Mouse (Mus musculus) erythroid progenitor cell, adult 5-6 weeks (primary cell): ENCODE data around the gene Ckap4. TPM values are rescaled to one million over a fixed set of nuclear protein-coding genes. Genes with fewer than 3 reads are reported as not detected.

ENCODE experiments used
- ATAC-seq: replicated peaks from 2 replicates; pipeline ENCODE4 v1.8.0; 2016; ENCODE audit warnings: moderate number of reproducible peaks, mild to moderate bottlenecking, moderate TSS enrichment, inconsistent platforms; ENCODE audit not compliant: poor library complexity, low FRiP score, severe bottlenecking
- total RNA-seq, 2 experiments: library from RNA; stranded (forward) in 1 of 2; stranded (reverse) in 1 of 2; fragments of 150-400 nt in 1 of 2; fragments of 186-747, 209-891 nt in 1 of 2; gene quantifications; 2 replicates each; pipeline versions ENCODE4 v1.2.3 to v1.2.4; 2015 to 2017; ENCODE audit warnings: low replicate concordance in 2 of 2

The Ckap4 gene
- total RNA-seq (2015; ENCODE audit: low replicate concordance) (17.7 and 20.5 TPM in 2 replicates), total RNA-seq (2017; ENCODE audit: low replicate concordance) (13.2 and 14.5 TPM in 2 replicates)

DNA sequence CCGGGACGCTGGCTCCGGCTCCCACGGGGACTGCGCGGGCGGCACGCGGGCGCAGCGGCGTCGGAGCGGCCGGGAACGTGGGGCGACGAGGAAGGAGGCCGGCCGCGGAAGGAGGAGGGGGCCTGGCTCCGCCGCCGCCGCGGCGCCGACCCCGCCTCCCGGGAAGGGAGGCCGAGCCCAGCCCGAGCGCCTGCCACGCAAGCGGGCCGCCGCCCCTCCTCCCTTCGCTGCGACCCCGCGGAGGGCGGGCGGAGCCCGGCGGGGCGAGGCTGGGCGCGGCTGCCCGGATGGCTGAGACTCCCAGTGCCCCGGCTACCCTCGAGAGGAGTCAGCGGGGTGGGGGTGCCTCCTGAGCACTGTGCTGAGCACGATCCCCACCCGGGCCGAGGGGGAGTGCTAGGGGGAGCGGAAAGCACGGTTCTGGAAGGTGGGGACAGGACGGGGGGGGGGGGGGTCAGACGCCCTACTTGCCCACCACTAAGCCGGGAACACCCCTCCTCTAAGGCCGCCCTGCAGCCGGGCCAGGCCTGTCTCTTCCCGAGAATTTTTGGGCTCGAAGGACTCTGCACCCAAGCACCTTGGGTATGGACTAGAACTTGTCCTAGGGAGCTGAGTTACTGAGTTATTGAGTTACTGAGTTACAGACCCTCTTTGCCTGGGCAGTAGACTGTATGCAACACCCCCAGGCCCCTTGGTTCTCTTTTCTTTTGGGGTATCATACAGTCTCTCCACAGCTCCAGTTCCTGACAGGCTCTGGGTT lies at the start of gene Ckap4:
TSS of gene Ckap4 (minus strand) at position 151 of the 760 bp plus-strand sequence.
- no peak for ATAC-seq

DNA sequence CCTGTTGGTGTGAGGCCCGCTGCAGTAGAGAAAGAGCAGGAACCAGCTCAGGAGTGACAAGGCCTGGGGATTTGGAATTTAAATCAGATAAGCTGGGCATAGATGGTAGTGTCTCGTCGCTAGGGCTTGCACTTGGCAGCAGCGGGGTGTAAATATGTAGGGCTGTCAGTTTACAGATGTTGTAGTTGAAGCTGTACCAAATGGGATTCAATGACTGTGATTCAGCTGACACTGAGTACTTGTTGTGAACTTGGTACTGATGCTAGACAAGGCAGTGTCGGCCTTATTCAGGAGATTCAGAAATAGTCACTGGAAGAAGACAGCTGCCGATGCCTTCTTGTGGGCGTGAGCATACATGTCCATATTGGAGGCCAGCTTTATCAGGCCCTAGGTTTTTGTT lies 48.4 kb upstream of the Ckap4 start:
- no peak for ATAC-seq

DNA sequence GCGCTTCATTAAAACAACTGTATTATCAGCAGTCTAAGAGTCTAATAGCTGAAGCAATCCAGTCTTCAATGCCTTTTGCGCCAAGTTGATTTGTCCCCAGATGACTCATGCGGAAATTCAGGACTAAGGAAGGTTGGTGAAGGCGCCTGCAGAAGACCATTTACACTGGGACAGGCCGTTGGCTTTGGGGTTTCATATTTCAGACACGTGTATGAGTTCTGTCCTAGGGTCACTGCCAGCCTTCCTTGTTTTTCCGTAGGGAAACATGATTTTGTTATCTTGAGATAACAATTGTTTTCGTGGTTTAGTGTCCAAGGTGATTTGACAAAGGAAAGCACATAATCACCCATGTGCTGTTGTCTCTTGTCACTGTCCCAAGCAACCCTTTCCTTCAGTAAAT lies 47.3 kb upstream of the Ckap4 start:
- no peak for ATAC-seq

DNA sequence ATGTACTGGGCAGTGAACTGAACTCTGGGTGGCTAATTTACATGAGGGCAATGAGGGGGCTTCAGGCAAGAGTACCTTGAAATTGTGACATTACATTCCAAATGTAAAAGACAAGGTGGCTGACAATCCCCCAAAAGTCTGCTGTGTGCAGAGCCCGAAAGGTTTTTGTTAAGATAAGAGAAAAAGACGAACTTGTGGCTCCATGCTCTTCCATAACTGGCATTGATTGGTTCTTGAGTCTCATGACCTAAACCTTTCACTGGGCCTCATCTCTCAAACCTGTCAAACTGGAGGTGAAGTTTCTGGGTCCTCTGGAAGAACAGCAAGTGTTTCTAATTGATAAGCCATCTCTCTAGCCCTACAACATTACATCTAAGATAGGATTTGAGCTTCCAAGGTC lies 45.7 kb upstream of the Ckap4 start:
- no peak for ATAC-seq

DNA sequence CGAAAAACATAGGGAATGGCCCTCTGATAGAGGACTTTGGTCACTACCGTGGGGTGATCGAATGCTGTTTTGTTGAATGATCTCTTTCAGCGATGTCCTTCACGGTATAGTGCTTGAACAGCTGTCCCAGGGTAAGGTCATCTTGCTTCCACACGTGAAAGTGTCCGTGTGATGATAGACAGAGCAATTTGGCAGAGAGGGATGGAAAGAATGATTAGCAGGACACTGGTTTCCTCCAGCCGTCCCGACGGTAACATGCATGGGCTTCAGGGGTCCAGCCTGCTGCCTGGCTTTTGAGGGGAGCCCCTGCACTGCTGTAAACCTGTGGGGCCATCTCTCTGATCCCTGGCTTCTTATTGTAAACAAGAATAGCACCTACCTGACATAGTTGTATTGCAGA lies 44.9 kb upstream of the Ckap4 start:
- ATAC-seq: no peak

DNA sequence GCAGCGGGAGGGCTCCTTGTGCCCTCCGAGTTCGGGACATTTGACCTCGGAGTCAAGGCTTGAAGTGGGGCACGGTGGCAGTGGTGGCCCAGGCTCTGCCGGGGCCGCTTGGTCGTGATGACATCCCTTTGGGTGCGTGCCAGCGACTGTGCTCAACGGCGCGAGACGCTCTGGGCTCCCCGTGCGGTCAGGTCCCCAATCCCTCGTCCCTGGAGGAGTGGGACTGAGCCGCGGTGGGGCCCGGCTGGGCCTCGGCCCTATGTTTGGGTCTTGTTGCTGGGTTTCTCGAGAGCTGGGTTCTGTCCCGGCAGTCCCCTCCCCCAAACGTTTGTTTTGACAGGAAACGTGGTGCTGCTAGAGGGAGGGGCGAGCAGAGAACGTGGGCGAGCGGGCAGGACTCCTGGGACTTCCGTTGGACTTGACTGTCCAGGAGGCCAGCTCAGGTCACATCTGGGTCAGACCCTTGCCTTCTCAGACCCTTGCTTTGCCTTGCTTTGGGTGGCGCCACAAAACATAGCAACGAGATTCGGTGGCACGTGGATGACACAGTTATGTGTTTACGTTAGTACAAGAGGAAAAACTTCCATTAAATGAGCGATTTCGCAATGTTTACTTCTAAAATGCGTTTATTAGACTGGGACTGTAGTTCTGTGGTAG lies 43.3 kb upstream of the Ckap4 start:
- peak; percentile 49 for ATAC-seq

DNA sequence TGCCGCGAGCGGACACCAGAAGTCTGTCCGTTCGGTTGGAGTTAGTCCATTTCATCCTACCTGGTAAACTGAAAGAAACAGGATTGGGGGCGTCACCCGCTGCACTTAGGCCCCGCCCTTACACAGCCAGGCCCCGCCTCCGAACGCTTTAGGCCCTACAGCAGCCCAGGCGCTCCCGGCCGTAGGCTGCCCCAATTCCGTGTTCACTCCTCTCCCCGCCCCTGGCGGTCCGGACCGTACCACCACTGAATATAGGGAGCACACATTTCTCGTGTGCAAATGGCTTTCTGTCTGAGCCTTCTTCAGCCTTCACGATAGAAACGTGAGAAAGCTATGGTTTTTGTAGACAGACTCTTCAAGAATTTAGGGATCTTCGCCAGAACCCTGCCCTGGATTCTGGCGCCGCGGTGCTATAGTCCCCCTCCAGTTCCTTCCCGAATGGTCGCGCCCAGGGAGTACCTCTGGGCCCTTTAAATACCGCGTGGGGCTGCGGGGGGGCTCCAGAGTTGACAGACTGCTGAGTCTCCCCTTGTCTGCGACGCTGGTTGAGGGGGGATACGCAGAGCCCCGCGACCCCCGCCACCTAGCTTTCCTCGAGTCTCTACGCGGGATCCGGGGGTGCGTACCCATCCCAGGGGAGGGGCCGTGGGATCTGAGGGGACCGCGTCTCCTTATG lies 42.7 kb upstream of the Ckap4 start, which contains the start of gene Tcp11l2:
TSS of gene Tcp11l2 (plus strand) at position 232 of the 676 bp plus-strand sequence.
- ATAC-seq: peak; percentile 77

DNA sequence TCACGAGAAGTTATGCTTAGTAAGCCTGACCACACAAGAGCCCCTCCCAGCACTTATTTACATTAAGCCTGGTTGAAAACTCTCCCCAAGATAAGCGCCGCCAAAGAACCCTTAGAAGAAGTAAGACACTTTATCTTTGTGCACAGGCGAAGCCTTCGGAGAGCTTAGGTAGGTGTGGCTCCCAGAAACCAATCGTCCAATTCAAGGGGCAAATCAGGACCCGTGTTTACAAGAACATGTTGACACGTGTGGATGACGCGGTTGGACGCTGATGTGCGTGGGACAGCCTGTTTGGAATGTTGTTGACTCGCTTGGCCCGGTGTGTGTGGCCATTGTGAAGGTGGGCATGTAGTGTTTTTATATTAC lies 42.1 kb upstream of the Ckap4 start:
- peak; percentile 81 for ATAC-seq

DNA sequence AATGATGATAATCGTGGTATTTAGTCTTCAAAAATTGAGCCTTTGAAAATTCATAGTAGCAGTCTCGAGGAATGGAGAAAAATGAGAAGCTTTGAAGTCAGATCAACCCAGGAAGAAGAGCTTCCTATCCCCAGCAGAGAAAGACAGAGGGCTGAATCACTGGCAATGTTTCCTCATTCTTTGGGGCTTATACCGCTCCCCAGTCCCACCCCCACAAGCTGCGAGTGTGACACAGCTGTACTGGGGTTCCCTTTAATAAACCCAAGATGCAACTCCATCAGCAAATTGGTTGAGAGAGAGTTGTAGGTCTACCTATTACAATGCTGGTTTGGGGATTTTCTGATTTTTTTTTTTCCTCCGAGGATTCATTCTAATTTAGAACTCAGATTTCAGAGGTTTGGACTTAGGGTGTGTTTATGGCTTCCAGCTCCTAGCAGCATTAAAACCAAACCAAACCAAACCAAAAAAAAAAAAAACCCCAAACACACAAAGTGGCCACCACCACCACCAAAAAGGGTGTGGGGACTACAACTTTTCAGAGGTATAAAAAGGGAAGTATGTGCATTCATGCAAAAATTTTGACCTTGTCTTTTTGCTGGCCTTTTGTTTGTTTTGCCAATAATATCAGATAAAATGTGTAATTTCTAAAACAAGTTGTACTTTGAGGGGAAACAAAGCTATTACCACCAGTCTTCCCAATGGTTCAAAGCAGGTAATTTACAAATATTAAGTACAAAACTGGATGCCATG lies 40.0 kb upstream of the Ckap4 start:
- ATAC-seq: no peak

DNA sequence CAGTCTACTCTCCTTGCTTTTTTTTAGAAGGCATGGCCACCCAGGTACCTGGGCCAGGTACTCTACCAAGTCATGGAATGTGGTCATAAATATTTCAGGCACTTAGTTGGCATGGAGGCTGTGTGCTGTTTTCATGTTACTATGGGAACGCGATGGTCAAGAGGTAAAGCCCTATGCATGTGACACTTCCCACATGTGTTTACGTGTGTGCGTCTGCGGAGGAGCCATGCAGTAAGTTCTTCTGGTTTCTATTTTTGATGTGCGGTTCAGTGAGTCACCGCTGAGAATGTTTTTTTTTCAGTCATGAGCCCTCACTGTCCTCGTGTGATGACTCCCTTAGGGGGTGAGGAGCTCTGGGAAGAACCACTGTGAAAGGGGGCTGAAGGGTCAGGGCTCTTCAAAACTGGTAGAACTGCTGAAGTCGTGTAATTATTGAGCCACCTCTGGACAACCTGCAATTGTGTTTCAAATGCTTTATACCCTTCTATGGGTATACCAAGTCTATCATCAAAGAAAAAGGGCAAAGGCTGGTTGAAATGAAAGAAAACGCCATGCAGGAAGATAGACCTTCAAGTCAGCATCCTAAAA lies 37.3 kb upstream of the Ckap4 start:
- ATAC-seq: no peak

DNA sequence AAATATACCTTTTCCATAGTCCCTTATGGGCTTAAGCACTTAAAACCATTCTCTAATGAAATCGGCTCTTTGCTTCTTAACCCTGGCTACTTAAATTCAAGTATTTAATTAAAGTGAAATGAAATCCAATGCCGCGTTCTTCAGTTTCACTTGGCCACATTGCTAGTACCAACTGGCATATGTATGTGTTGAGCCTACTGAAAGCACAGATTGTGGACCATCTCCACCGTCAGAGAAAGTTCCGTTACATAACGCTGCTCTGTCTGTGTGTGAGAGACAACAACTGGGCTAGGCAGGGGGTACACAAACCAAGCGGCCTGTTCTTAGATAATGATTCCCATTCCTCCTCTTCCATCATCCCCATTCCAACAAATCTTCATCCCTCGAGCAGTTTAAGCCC lies 30.6 kb upstream of the Ckap4 start:
- no peak for ATAC-seq

DNA sequence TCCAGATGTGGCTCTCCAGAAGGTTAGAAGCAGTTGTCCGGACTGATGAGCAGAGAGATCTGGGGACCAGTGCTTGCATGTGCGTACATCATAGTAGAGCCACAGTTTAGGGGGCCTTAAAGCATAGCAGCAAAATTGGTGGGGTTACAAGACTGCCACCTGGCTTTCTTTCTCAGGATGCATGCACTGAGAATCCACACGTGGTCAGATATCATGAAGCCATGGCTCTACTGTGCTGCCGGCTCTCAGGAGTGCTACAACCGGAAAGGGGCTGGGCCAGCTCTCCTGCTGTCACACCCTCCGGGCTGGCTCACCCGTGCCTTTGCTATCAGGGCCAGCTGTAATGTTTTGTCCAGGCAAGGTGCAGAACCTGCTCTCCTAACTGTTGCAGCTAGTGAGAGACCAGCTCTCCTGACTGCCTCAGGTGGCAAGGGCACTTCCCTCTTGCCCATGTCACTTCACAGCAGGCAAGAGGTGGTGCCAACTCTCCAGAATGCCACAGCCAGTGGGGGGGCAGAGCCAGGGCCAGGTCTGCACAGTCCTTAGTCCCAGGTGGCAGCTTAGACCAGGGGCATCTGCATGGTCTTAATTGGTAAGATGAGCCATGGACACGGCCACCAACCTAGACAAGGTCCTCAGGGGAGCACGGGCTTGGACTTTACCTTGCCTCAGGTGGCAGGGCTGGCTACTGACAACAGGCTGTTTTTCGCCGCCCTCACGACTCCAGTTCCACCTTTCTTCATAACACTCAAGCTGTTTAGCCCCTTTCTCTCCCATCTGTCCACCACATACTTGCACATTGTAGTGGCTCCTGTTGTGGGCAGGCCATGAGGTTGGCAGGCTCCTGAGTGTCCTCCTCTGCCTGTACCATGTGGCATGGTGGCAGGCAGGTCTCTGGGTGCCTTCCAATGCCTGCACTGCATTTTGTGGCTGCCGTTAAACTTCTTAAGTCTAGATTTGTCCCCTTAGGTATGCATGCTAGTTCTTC lies 29.0 kb upstream of the Ckap4 start:
- ATAC-seq: peak; percentile 68

DNA sequence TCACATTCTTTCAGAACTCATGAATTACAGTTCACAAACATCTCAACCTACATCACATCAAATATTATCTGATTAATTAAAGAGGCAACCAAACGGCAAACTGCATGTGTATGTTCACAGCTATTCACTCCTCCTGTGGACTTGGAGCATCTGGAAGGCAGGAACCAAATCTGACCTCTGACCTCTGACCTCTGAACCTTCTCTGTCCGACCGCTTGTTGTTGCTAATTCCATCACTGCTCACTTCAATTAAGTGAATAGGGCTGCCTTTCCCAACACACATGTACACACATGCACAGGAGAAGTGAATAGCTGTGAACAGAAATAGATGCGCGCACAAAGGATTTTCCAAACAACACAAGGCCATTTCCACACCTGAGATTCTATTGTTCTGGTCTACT lies 28.3 kb upstream of the Ckap4 start:
- no peak for ATAC-seq

DNA sequence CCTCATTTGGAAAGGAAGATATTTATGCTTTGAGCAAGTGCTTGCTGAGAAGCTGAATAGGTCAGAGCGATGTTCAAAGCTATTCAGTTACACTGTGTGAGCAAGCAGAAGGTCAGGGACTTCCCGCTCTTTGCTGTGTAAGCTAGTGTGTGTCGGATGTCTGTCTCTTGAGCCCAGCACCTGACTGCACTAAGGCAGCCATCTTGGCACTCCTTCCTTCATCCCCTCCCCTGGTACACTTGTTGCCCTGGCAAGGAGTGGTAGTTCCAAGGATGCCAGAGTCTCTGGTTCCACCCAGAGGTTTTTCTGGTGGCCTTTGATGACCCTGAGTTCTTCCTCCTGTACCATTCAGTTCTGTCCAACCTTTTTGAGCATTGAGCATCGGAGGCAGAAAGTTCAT lies 26.1 kb upstream of the Ckap4 start:
- ATAC-seq: no peak

DNA sequence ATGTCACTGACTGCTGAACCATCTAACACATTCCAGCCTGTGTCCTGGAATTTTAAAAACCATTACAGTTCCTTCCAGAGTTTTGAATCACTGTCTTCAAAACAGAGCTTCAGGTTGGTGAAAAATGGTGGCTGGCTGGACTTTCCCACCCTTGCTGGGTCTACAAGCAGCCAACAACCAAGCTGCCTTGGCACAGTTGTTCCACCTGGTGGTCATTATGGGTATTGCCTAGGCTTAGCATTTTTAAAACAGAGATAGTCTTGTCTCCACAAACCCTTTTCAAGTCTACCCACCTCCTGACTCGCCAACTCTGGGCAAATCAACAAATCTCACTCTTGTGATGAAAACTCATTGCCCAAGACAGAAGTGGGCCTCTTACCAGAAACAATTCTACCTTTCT lies 24.6 kb upstream of the Ckap4 start:
- ATAC-seq: no peak; the same call in 1 of the 2 replicates

DNA sequence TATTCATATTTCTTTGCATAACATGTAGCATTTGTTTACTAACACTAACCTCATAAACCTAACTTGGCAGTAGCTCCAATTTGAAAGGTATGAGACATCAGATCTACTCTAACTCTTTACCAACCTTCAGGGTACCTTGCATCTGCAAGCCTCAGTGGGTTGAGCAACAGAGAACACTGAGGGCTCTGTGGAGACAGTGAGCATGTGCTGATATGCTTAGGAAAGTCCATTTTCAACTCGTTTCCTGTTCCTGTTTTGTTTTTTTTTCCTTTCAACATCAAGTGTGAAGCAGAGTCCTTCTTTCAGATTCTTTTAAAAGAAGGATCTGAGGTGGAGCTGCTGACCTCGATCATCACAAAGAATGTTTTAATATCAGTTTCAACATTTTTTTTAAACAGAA lies 22.3 kb upstream of the Ckap4 start:
- ATAC-seq: no peak

DNA sequence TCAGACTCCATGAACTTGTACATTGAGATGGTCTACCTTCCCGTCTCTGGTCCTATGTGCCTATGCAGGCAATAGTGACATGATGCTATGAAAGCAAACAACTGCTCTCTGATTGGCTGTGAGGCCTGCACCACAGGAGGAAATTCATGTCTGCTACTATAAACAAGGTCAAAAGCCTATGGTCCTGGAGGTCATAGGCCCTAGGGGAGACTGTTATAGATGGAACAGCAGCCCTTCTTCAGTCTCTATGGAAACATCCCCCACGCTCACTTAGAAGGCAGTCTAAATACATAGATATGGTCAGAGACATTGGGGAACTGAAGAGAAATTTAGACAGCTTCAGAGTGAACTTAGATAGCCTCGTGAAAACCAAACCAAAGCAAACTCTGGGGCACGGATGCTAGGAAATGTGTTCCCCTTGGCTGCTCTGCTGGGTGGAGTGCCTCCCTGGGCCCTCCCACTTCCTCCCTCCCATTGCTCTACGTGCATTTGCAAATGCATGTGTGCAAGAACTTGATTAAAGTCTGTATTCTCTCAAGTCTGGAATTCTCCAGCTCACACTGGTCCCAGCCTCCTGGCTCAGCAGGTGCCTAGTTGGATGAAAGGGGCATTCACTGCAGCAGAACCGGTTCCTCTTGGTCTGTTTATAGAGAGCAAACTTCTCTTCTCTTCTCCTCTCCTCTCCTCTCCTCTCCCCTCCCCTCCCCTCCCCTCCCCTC lies 20.6 kb upstream of the Ckap4 start:
- ATAC-seq: no peak

DNA sequence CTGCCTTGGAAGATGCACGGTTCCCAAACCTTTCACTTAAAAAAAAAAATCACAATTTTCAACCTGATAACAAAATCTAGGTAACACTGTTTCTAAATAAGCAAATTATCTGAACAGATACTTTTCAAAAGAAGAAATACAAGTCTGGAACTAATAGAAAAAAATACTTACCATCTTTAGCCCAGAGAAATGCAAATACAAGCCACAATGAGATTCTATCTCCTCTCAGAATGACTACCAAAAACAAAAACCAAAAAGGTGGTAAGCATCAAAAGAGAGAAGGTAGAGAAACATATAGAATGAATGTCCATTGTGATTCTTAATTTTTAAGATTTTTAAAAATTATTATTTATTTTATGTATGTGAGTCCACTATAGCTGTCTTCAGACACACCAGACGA lies 18.6 kb upstream of the Ckap4 start:
- no peak for ATAC-seq
